Mouse (Mus musculus): ENCODE measurements around the gene Atad3a. TPM values are rescaled to one million over a fixed set of nuclear protein-coding genes. Genes with fewer than 3 reads are reported as not detected.

The Atad3a gene
- total RNA-seq, 2 experiments from 2014 or later = 53.0 to 58.8 TPM

DNA sequence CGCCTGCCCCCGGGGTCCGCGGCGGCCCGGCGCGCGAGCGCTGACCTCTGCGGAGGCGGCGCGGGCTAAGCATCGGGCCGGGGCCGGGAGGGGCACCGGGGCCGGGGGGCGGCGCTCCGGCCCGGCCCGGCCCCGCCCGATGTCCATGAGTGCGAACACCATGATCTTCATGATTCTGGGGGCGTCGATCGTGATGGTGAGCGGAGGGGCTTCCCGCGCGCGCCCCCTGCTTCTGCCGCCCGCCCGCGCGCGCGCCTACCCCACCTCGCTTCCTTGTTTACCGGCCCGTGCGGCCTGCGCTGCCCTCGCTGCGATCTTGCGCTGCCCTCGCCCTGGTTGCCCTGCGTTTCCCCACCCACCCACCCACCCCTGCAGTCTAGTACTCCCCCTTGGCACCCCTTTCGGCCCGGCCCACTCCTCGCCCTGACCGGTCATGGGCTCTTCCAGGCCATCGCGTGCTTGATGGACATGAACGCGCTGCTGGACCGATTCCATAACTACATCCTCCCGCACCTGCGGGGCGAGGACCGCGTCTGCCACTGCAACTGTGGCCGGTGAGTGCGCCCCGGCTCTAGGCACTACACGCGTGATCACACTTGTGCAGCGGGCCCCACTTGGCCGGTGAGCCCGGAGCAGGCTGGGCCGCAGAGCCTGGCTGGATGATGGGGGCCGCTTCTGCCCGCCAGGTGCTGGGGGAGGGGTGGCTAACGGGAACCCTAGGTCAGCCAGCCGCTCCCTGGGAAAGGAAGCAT is 25.8 kb downstream of the Atad3a start:
- H3K27ac ChIP-seq = peak overlapping the region; percentile 93
- intact Hi-C loops (cut with DNase I) = loop anchor here (2.0 kb wide), 1 partner anchor 30 kb away; the partner anchor contains the start of gene Ssu72
- DNase-seq (ENCODE audit: extremely low spot score in 1 of 2, low spot score in 2 of 2) = peak; percentile 51 to 54
- H3K4me3 ChIP-seq = peak overlapping the region; percentile 59
- no peak for TF ChIP-seq CTCF (IDR thresholded peaks at IDR 0.05)

GRCm38 (mm10) chr4:155734350-155734941 is 26.4 kb downstream of the Atad3a start, which contains the start of gene Tmem240:
Gene Tmem240 (plus strand): TSS chr4:155734800.
- Histone ChIP-seq H3K27ac (peak within 1 kb of the TSS; percentile 93), H3K4me3 (peak within 1 kb of the TSS; percentile 59)
- no peak for TF ChIP-seq CTCF (IDR thresholded peaks at IDR 0.05)
- intact Hi-C loops (cut with DNase I) = loop anchor here (2.0 kb wide), 1 partner anchor 30 kb away; the partner anchor contains the start of gene Ssu72
- DNase-seq (ENCODE audit: extremely low spot score in 1 of 2, low spot score in 2 of 2) = peak; percentile 88 to 89

DNA sequence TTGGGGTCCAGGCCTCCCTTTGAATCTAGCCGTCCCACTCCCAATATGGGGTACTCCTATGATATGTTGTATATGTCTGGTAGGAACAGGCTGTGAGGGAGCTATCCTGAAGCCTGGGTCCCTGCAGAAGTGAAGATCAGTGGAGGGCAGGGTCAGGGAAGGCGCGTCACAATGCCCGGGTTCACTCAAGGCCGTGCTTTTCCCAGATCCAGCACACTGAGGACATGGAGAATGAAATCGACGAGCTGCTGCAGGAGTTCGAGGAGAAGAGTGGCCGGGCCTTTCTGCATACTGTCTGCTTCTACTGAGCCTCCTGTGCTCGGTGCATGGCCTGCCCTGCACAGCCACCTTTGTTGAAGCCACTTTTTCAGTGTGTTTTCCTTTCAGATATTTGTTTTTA is 27.6 kb downstream of the Atad3a start:
- TF ChIP-seq CTCF (IDR thresholded peaks at IDR 0.05) = no peak
- intact Hi-C loops (cut with DNase I) = no loop called here
- Histone ChIP-seq H3K4me3 (no peak overlapping the region), H3K27ac (no peak overlapping the region)
- no peak for DNase-seq (ENCODE audit: extremely low spot score in 1 of 2, low spot score in 2 of 2)

GRCm38 (mm10) chr4:155727993-155728392 is 32.9 kb downstream of the Atad3a start:
- Histone ChIP-seq H3K4me3 (no peak overlapping the region), H3K27ac (no peak overlapping the region)
- DNase-seq (ENCODE audit: extremely low spot score in 1 of 2, low spot score in 2 of 2) = no peak
- TF ChIP-seq CTCF (IDR thresholded peaks at IDR 0.05) = no peak
- intact Hi-C loops (cut with DNase I) = no loop called here

DNA sequence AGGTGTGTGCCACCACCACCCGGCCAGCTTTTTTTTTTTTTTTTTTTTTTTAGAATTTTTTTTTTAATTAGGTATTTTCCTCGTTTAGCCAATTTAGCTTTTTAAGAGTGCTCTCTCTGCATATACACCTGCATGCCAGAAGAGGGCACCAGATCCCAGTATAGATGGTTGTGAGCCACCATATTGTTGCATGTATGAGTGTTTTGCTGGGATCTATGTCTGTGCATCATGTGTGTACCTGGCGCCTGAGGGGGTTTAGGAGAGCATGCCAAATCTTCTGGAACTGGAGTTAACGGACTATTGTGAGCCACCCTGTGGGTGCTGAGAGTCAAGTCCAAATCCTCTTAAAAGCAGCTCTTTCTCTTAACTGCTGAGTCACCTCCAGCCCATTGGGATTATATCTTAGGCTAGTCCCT is 39.2 kb downstream of the Atad3a start:
- Histone ChIP-seq H3K4me3 (no peak overlapping the region), H3K27ac (no peak overlapping the region)
- intact Hi-C loops (cut with DNase I) = loop anchor here (1.0 kb wide), 1 partner anchor 49 kb away; no protein-coding TSS in a partner anchor
- no peak for DNase-seq (ENCODE audit: extremely low spot score in 1 of 2, low spot score in 2 of 2)
- TF ChIP-seq CTCF (IDR thresholded peaks at IDR 0.05) = peak; percentile 67

DNA sequence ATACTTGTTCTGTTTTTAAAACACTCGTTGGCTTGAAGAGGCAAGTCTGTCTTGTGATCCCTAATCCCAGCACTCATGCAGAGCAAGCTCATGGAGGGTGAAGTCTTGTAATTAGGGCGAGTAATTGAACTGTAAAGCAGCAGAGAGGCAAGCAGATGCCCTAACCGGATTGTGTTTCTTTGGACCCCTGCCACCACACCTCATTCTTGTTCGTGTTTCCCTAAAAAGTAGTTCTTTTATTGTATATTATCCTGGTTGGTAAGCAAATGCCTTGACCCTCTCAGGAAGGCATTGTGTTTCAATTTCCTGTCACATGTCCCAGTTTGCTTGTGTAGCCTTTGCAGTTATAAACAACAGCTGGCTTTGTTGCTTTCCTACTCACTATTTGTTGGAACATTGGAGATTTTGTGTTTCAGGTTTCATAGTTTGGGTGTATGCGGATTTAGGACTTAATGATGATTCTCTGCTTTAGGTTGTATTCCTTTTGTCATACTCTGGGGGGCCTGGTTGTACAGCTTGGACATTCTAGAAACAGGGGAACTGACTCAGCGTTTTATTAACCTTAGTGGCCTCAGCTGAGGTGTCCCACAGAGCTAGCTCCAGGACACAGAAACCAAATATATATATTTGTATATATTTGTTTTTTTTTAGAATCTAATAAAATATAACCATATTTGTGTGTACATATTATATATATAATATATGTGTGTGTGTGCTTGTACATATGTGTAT is 50.2 kb downstream of the Atad3a start:
- no peak for TF ChIP-seq CTCF (IDR thresholded peaks at IDR 0.05)
- intact Hi-C loops (cut with DNase I) = no loop called here
- Histone ChIP-seq H3K4me3 (no peak overlapping the region), H3K27ac (peak overlapping the region; percentile 22)
- no peak for DNase-seq (ENCODE audit: extremely low spot score in 1 of 2, low spot score in 2 of 2)

DNA sequence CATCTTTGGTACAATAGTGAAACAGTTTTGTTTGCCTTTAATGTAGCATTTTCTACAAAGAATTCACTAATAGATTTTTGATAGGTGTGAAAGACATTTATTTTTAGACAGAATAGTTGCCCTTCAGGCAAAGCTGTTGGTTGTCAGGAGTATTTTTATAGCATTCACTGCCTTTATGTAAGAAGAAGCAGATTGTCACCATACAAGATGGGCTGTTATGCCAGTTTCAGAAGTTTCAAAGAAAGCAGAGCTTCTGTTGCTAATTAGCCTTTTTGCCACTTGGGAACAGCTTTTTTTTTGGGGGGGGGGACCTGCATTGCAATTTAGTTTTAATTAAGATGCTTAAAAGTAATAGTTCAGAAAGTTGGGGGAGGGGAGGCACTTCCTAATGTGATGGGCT is 51.9 kb downstream of the Atad3a start:
- no peak overlapping the region for H3K4me3 ChIP-seq
- no peak for TF ChIP-seq CTCF (IDR thresholded peaks at IDR 0.05)
- intact Hi-C loops (cut with DNase I) = no loop called here
- no peak for DNase-seq (ENCODE audit: extremely low spot score in 1 of 2, low spot score in 2 of 2)
- peak overlapping the region; percentile 45; the same call in 1 of the 2 replicates for H3K27ac ChIP-seq

DNA sequence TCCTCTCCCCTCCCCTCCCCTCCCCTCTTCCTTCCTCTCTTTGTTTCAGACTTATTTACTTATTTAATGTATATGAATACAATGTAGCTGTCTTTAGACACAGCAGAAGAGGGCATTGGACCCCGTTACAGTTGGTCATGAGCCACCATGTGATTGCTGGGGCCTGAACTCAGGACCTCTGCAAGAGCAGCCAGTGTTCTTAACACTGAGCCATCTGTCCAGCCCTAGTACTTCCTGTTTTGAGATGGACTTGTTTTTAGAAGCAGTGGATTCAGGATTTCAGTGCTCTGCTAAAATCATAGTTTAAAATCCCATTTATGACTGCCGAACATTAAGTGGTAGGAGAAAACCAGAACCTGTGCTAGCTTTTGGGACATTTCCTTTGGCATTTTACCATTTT is 52.3 kb downstream of the Atad3a start:
- DNase-seq (ENCODE audit: extremely low spot score in 1 of 2, low spot score in 2 of 2) = no peak
- Histone ChIP-seq H3K27ac (peak overlapping the region; percentile 45; the same call in 1 of the 2 replicates), H3K4me3 (no peak overlapping the region)
- intact Hi-C loops (cut with DNase I) = no loop called here
- no peak for TF ChIP-seq CTCF (IDR thresholded peaks at IDR 0.05)

- intact Hi-C loops (cut with DNase I) = loop anchor here (1.0 to 2.0 kb wide), 2 partner anchors 29 to 81 kb away; partner anchors contain the start of genes Cdk11b and Tmem240
- DNase-seq (ENCODE audit: extremely low spot score in 1 of 2, low spot score in 2 of 2) = no peak
- Histone ChIP-seq H3K27ac (peak overlapping the region; percentile 95), H3K4me3 (peak overlapping the region; percentile 71)
- TF ChIP-seq CTCF (IDR thresholded peaks at IDR 0.05) = no peak
These were observed 55.3 kb downstream of the Atad3a start for GRCm38 (mm10) chr4:155705592-155705929.

GRCm38 (mm10) chr4:155704721-155705591 is 55.9 kb downstream of the Atad3a start, which contains the start of gene Ssu72:
Gene Ssu72 (plus strand): TSS chr4:155704800.
- TF ChIP-seq CTCF (IDR thresholded peaks at IDR 0.05) = no peak
- intact Hi-C loops (cut with DNase I) = loop anchor here (1.0 to 5.0 kb wide), 3 partner anchors 30 to 81 kb away; partner anchors contain the start of genes Cdk11b, Mib2 and Tmem240
- peak; percentile 95 to 97 for DNase-seq (ENCODE audit: extremely low spot score in 1 of 2, low spot score in 2 of 2)
- peak within 1 kb of the TSS; percentile 95 for H3K27ac ChIP-seq
- H3K4me3 ChIP-seq = peak within 1 kb of the TSS; percentile 71

DNA sequence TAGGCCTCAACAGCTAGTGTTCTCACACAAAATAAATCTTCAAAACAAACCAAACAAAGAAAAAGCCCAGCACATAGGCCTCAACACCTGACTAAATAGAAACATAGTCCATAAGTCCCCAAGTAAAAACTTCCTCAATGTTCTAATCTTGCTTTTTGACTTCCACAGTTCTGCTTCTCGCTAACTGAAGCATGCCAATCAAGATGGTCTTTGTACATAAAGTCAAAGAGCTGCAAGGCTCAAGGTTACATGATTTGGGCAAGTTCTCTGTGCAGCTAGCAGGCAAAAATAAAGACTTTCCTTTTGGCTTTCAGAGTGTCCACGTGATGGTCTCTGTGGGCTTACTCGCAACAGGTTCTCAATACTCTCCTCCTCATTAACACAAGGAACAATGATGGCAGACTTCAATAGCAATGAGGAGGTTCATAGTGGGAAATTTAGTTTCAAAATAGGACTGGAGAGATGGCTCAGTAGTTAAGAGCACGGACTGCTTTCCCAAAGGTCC is 57.4 kb downstream of the Atad3a start:
- TF ChIP-seq CTCF (IDR thresholded peaks at IDR 0.05) = no peak
- H3K4me3 ChIP-seq = no peak overlapping the region
- intact Hi-C loops (cut with DNase I) = loop anchor here (5.0 kb wide), 1 partner anchor 36 kb away; the partner anchor contains the start of gene Mib2
- no peak overlapping the region for H3K27ac ChIP-seq
- no peak for DNase-seq (ENCODE audit: extremely low spot score in 1 of 2, low spot score in 2 of 2)

Data from left cerebral cortex, adult 2 months (tissue).